Mouse (Mus musculus): ENCODE results near the gene Cdkl2. TPM values are rescaled to one million over a fixed set of nuclear protein-coding genes. Genes with fewer than 3 reads are reported as not detected.

The Cdkl2 gene
- polyA plus RNA-seq, 1 experiment from 2014 or later: 0.28 TPM

DNA sequence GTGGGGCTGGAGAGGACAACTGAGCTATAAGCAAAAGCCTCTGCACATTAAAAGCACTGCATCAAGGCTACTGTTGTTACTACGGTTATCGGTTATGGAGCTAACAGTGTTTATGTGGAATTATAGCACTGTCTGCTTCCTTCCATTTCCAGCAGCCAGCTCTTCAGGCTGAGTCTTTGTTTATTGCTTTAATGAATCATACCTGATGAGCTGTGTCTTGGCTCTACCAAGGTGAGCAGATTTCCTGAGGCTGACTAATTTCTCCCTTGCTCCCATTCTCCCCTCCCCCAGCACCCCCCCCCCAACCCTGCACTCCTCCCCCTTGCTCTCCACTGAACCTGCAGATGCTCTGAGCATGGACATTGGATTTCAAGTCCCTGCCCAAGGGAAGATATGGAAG, 55.9 kb downstream of the Cdkl2 start:
- Histone ChIP-seq H3K36me3 (ENCODE audit: control insufficient read depth, insufficient read depth, low read length) (no peaks in the 10 kb centered on the region), H3K27ac (replicated peaks; ENCODE audit: low read depth, low read length) (no peak overlapping the region), H3K4me3 (ENCODE audit: low read depth, low read length) (no peak overlapping the region), H3K4me2 (ENCODE audit: low read depth, severe bottlenecking) (no peak overlapping the region), H3K4me1 (ENCODE audit: control insufficient read depth, insufficient read depth, low read length) (no peaks in the 10 kb centered on the region), H3K27me3 (ENCODE audit: control insufficient read depth, insufficient read depth, low read length) (no peaks in the 10 kb centered on the region), H3K9me3 (ENCODE audit: control insufficient read depth, low read length) (no peaks in the 10 kb centered on the region), H3K9ac (ENCODE audit: low read length) (no peak overlapping the region)
- ATAC-seq (ENCODE audit: insufficient number of reproducible peaks, low FRiP score, low TSS enrichment, low read depth) (no peak), DNase-seq (ENCODE audit: low spot score) (no peak)
- WGBS: 96% methylated on average over 2 of the region's 2 CpGs

DNA sequence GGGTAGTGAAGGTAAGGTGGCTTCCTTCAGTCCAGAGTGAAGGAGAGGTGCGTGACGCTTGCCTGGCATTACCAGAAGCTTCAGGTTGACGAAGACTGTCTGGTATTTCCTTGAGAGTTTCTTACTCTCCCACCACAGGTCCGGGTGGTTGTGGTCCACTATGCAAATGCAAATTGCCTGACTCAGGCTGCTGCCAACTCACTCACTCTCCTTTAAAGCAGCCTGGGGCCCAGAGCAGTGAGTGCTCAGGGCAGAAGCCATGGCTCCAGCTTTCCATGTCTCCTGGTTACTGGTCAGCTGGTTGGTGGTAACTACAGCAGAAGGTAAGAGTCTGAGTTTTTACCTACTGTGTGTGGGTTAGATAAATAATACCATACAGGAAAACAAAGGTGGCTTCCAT, 56.4 kb downstream of the Cdkl2 start, which contains the start of gene Odaph:
Gene Odaph, plus strand, starts transcription at position 240 of the 400 bp plus-strand sequence.
- Histone ChIP-seq H3K9me3 (ENCODE audit: control insufficient read depth, low read length) (no peaks in the 10 kb centered on the region), H3K4me2 (ENCODE audit: low read depth, severe bottlenecking) (no peak within 1 kb of the TSS), H3K4me3 (ENCODE audit: low read depth, low read length) (no peak within 1 kb of the TSS), H3K4me1 (ENCODE audit: control insufficient read depth, insufficient read depth, low read length) (no peaks in the 10 kb centered on the region), H3K27me3 (ENCODE audit: control insufficient read depth, insufficient read depth, low read length) (no peaks in the 10 kb centered on the region), H3K9ac (ENCODE audit: low read length) (no peak within 1 kb of the TSS), H3K27ac (replicated peaks; ENCODE audit: low read depth, low read length) (no peak within 1 kb of the TSS), H3K36me3 (ENCODE audit: control insufficient read depth, insufficient read depth, low read length) (no peaks in the 10 kb centered on the region)
- 81% methylated on average over 4 of the region's 4 CpGs for WGBS
- DNase-seq (ENCODE audit: low spot score) (no peak), ATAC-seq (ENCODE audit: insufficient number of reproducible peaks, low FRiP score, low TSS enrichment, low read depth) (no peak)

DNA sequence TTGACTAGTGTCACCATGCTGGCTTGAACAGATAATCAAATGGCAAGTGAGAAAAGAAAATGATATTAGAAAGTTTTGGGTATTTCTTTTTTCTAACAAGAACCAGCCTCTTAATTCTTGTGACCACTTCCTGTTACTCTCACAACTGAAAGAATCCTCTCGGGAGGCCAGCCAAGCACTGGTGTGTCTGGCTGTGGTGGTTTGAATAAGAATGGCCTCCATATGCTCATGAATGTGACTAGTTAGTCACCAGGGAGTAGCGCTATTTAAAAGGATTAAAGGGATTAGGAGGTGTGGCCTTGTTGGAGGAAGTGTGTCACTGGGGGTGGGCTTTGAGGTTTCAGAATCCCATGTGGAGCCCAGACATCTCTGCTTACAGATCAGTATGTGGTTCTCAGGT, 58.0 kb downstream of the Cdkl2 start:
- H3K4me3 ChIP-seq (ENCODE audit: low read depth, low read length): no peak overlapping the region
- WGBS: 62% methylated on average over 2 of the region's 2 CpGs
- no peak for ATAC-seq (ENCODE audit: insufficient number of reproducible peaks, low FRiP score, low TSS enrichment, low read depth)

DNA sequence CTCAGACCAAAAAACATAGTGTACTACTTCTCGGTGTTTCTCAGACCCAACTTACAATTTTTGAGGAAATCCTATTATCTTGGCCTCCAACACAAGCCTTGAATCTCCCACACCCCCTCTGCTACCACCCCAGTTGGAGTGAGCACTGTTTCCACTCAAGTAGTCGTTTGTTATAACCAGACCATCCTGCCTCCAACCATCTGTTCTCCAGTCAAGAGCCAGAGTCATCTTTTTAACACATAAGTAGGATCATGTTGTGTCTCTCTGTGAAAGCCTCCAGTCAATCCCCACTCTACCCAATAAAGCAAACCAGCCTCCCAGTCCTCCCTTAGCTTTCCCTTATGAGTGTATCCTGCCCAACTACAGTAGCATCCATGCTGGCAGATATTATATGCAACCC, 60.2 kb downstream of the Cdkl2 start:
- H3K36me3 ChIP-seq (ENCODE audit: control insufficient read depth, insufficient read depth, low read length): no peaks in the 10 kb centered on the region
- H3K4me3 ChIP-seq (ENCODE audit: low read depth, low read length): no peak overlapping the region
- no peak for ATAC-seq (ENCODE audit: insufficient number of reproducible peaks, low FRiP score, low TSS enrichment, low read depth)
- WGBS: 70% methylated on average over 2 of the region's 2 CpGs
- no peak for DNase-seq (ENCODE audit: low spot score)
- no peak overlapping the region for H3K9ac ChIP-seq (ENCODE audit: low read length)
- H3K27me3 ChIP-seq (ENCODE audit: control insufficient read depth, insufficient read depth, low read length): no peaks in the 10 kb centered on the region
- H3K4me2 ChIP-seq (ENCODE audit: low read depth, severe bottlenecking): no peak overlapping the region
- no peak overlapping the region for H3K27ac ChIP-seq (replicated peaks; ENCODE audit: low read depth, low read length)
- no peaks in the 10 kb centered on the region for H3K4me1 ChIP-seq (ENCODE audit: control insufficient read depth, insufficient read depth, low read length)
- no peaks in the 10 kb centered on the region for H3K9me3 ChIP-seq (ENCODE audit: control insufficient read depth, low read length)

More for the DNA sequence above, 58.0 kb downstream of the Cdkl2 start:
- H3K9ac ChIP-seq (ENCODE audit: low read length): no peak overlapping the region
- H3K9me3 ChIP-seq (ENCODE audit: control insufficient read depth, low read length): no peaks in the 10 kb centered on the region
- no peak for DNase-seq (ENCODE audit: low spot score)
- H3K4me1 ChIP-seq (ENCODE audit: control insufficient read depth, insufficient read depth, low read length): no peaks in the 10 kb centered on the region
- H3K36me3 ChIP-seq (ENCODE audit: control insufficient read depth, insufficient read depth, low read length): no peaks in the 10 kb centered on the region
- H3K27ac ChIP-seq (replicated peaks; ENCODE audit: low read depth, low read length): no peak overlapping the region
- no peaks in the 10 kb centered on the region for H3K27me3 ChIP-seq (ENCODE audit: control insufficient read depth, insufficient read depth, low read length)
- H3K4me2 ChIP-seq (ENCODE audit: low read depth, severe bottlenecking): no peak overlapping the region

DNA sequence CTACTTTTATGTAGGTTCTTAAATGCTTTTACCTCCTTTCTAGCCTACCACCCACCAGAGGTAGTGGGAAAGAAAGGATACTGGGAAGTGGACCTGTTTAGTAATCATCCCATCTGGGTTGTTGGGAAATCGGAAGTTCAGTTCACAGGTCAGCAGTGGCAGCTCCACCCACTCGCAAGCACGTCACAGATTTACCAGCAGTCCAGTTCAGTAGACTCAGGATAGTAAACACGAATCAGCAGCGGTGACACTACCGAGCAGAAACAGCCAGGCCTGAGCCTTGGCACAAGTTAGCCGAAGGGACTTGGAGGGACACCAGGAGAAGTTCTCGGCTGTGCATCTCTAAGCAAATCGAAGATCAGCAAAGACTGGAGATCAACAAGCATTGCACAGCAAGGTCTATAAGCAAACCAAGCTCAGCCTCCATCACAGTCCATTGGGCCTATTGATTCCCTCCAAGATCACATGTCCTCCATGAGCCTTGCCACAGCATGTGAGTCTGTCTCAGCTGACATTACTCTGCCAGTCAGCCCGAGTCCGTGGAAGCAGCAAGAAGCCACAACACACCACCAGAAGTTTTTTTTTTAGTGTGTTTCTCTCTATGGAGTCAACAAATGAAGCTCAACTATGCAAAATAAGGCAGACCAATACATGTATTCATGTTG, 62.4 kb downstream of the Cdkl2 start:
- WGBS: 91% methylated on average over 11 of the region's 11 CpGs
- Histone ChIP-seq H3K4me1 (ENCODE audit: control insufficient read depth, insufficient read depth, low read length) (no peaks in the 10 kb centered on the region), H3K4me2 (ENCODE audit: low read depth, severe bottlenecking) (no peak overlapping the region), H3K36me3 (ENCODE audit: control insufficient read depth, insufficient read depth, low read length) (no peaks in the 10 kb centered on the region), H3K4me3 (ENCODE audit: low read depth, low read length) (no peak overlapping the region), H3K27me3 (ENCODE audit: control insufficient read depth, insufficient read depth, low read length) (no peaks in the 10 kb centered on the region), H3K27ac (replicated peaks; ENCODE audit: low read depth, low read length) (no peak overlapping the region), H3K9ac (ENCODE audit: low read length) (no peak overlapping the region), H3K9me3 (ENCODE audit: control insufficient read depth, low read length) (no peaks in the 10 kb centered on the region)
- DNase-seq (ENCODE audit: low spot score) (no peak), ATAC-seq (ENCODE audit: insufficient number of reproducible peaks, low FRiP score, low TSS enrichment, low read depth) (no peak)

DNA sequence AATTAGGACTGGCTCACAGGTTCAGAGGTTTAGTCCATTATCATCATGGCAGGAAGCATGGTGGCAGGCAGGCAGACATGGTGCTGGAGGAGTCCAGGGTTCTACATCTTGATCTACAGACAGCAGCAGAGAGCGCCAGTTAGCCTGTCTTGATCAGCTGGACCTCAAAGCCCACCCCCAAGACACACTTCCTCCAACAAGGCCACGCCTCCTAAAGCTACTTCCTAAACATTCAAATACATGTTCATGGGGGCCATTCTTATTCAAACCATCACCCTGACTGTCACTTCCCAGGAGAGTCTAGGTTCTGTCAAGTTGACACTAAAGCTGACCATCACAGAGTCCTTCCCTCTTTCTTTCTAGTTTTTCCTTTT, 66.3 kb downstream of the Cdkl2 start:
- H3K27ac ChIP-seq (replicated peaks; ENCODE audit: low read depth, low read length): no peak overlapping the region
- no peaks in the 10 kb centered on the region for H3K4me1 ChIP-seq (ENCODE audit: control insufficient read depth, insufficient read depth, low read length)
- no peak overlapping the region for H3K9ac ChIP-seq (ENCODE audit: low read length)
- H3K27me3 ChIP-seq (ENCODE audit: control insufficient read depth, insufficient read depth, low read length): no peaks in the 10 kb centered on the region
- no peak for ATAC-seq (ENCODE audit: insufficient number of reproducible peaks, low FRiP score, low TSS enrichment, low read depth)
- no peak overlapping the region for H3K4me3 ChIP-seq (ENCODE audit: low read depth, low read length)
- H3K9me3 ChIP-seq (ENCODE audit: control insufficient read depth, low read length): no peaks in the 10 kb centered on the region
- H3K4me2 ChIP-seq (ENCODE audit: low read depth, severe bottlenecking): no peak overlapping the region
- 77% methylated on average over 2 of the region's 2 CpGs for WGBS
- no peaks in the 10 kb centered on the region for H3K36me3 ChIP-seq (ENCODE audit: control insufficient read depth, insufficient read depth, low read length)
- DNase-seq (ENCODE audit: low spot score): no peak

DNA sequence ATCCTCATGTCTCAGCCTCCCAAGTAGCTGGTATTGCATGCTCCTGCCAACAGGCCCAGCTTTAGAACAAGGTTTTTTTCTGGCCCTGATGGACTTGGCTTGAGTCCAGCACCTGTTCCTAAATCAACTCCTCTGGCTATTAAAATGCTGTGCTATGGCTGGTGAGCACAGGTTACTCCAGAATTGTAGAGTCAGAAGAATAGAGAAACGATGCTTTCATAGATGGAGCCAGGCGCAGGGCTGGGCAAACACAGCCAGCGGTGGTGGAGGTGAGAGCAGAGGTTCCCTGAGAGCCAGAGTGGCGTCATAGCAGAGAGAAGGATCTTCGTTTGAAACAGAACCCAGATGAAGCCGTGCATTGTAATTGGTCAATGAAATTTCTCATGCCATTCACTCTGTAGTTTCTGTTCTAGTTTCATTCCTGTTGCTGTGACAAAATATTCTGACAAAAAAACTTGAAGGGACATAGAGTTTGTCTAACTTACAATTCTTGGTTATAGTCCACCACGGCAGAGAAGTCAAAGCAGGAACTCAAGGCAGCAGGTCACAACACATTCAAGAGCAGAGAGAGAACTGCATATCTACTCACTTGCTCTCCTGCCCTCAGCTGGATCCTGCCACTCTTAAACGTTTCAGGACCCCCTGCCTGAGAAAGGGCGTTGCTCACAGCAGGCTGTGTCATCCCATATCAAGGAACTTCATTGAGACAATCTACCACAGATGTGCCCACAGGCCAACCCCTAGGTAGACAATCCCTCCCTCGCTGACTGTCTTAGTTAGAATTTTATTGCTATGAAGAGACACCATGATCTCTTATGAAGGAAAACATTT, 66.9 kb downstream of the Cdkl2 start:
- ATAC-seq (ENCODE audit: insufficient number of reproducible peaks, low FRiP score, low TSS enrichment, low read depth): no peak
- WGBS: 80% methylated on average over 10 of the region's 10 CpGs
- H3K4me2 ChIP-seq (ENCODE audit: low read depth, severe bottlenecking): no peak overlapping the region
- no peak for DNase-seq (ENCODE audit: low spot score)
- H3K9ac ChIP-seq (ENCODE audit: low read length): no peak overlapping the region
- no peaks in the 10 kb centered on the region for H3K4me1 ChIP-seq (ENCODE audit: control insufficient read depth, insufficient read depth, low read length)
- H3K27me3 ChIP-seq (ENCODE audit: control insufficient read depth, insufficient read depth, low read length): no peaks in the 10 kb centered on the region
- no peaks in the 10 kb centered on the region for H3K9me3 ChIP-seq (ENCODE audit: control insufficient read depth, low read length)
- no peak overlapping the region for H3K4me3 ChIP-seq (ENCODE audit: low read depth, low read length)
- H3K27ac ChIP-seq (replicated peaks; ENCODE audit: low read depth, low read length): no peak overlapping the region
- H3K36me3 ChIP-seq (ENCODE audit: control insufficient read depth, insufficient read depth, low read length): no peaks in the 10 kb centered on the region

DNA sequence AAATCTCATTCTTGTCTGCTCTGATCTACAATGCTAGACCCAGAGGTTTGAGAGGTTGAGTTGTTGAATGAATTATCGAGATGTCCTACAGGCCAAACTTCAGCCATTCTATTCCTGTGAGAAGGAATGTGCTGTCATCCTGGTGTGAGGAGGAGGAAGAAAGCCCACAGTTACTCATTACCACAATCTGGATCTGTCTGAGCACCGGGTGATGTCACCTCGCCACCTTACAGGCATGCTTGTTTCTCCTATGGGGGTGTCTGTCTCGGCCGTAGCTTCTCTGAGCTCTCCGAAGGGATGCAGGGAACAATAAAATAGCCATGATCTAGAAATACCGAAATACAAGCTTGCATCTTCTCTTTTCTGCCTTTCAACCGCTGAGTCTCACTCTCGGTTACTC, 67.9 kb downstream of the Cdkl2 start:
- DNase-seq (ENCODE audit: low spot score): no peak
- Histone ChIP-seq H3K36me3 (ENCODE audit: control insufficient read depth, insufficient read depth, low read length) (no peaks in the 10 kb centered on the region), H3K27ac (replicated peaks; ENCODE audit: low read depth, low read length) (no peak overlapping the region), H3K4me1 (ENCODE audit: control insufficient read depth, insufficient read depth, low read length) (no peaks in the 10 kb centered on the region), H3K4me2 (ENCODE audit: low read depth, severe bottlenecking) (no peak overlapping the region), H3K9ac (ENCODE audit: low read length) (no peak overlapping the region), H3K27me3 (ENCODE audit: control insufficient read depth, insufficient read depth, low read length) (no peaks in the 10 kb centered on the region), H3K9me3 (ENCODE audit: control insufficient read depth, low read length) (no peaks in the 10 kb centered on the region), H3K4me3 (ENCODE audit: low read depth, low read length) (no peak overlapping the region)
- no peak for ATAC-seq (ENCODE audit: insufficient number of reproducible peaks, low FRiP score, low TSS enrichment, low read depth)
- 91% methylated on average over 9 of the region's 9 CpGs for WGBS

Measured in limb, embryonic 11.5 days (tissue).